Mouse (Mus musculus): ENCODE data around the gene Dbnl. TPM values are rescaled to one million over a fixed set of nuclear protein-coding genes. Genes with fewer than 3 reads are reported as not detected.

Dbnl gene
- total and polyA plus RNA-seq, 2 experiments from 2014 or later = 77.8 to 130 TPM

GRCm38 (mm10) chr11:5795706-5796105 lies 7.4 kb downstream of the Dbnl start:
- peak; percentile 61 for DNase-seq
- no peak for TF ChIP-seq CTCF (IDR thresholded peaks at IDR 0.05; ENCODE audit: low read depth)
- H3K9me3 ChIP-seq (ENCODE audit: low read length) = no peaks in the 10 kb centered on the region
- H3K36me3 ChIP-seq (ENCODE audit: insufficient read depth) = peaks cover 80% of the 10 kb centered on the region
- ATAC-seq = peak; percentile 75
- no peak overlapping the region for H3K9ac ChIP-seq
- WGBS = 68% methylated on average over 7 of the region's 7 CpGs
- H3K4me3 ChIP-seq (ENCODE audit: low read depth, low read length) = no peak overlapping the region
- peak overlapping the region; percentile 45; the same call in 1 of the 2 replicates for H3K27ac ChIP-seq (ENCODE audit: low read depth, low read length)
- no peaks in the 10 kb centered on the region for H3K27me3 ChIP-seq (ENCODE audit: insufficient read depth, low read length)
- no peak overlapping the region for H3K4me2 ChIP-seq (ENCODE audit: low read depth)
- H3K4me1 ChIP-seq (ENCODE audit: insufficient read depth) = no peaks in the 10 kb centered on the region

- no peak for ATAC-seq
- Histone ChIP-seq H3K27me3 (ENCODE audit: insufficient read depth, low read length) (no peaks in the 10 kb centered on the region), H3K27ac (ENCODE audit: low read depth, low read length) (no peak overlapping the region), H3K9ac (no peak overlapping the region), H3K9me3 (ENCODE audit: low read length) (no peaks in the 10 kb centered on the region), H3K4me3 (ENCODE audit: low read depth, low read length) (no peak overlapping the region), H3K4me1 (ENCODE audit: insufficient read depth) (no peaks in the 10 kb centered on the region), H3K4me2 (ENCODE audit: low read depth) (no peak overlapping the region), H3K36me3 (ENCODE audit: insufficient read depth) (peaks cover 84% of the 10 kb centered on the region)
- 88% methylated on average over 15 of the region's 15 CpGs for WGBS
- no peak for TF ChIP-seq CTCF (IDR thresholded peaks at IDR 0.05; ENCODE audit: low read depth)
- DNase-seq = no peak
Observed at GRCm38 (mm10) chr11:5796939-5797338, 8.7 kb downstream of the Dbnl start.

GRCm38 (mm10) chr11:5797371-5797770 lies 9.1 kb downstream of the Dbnl start:
- no peak overlapping the region for H3K4me2 ChIP-seq (ENCODE audit: low read depth)
- H3K9me3 ChIP-seq (ENCODE audit: low read length) = no peaks in the 10 kb centered on the region
- ATAC-seq = no peak
- H3K4me1 ChIP-seq (ENCODE audit: insufficient read depth) = no peaks in the 10 kb centered on the region
- H3K9ac ChIP-seq = no peak overlapping the region
- H3K36me3 ChIP-seq (ENCODE audit: insufficient read depth) = peaks cover 80% of the 10 kb centered on the region
- no peaks in the 10 kb centered on the region for H3K27me3 ChIP-seq (ENCODE audit: insufficient read depth, low read length)
- no peak overlapping the region for H3K4me3 ChIP-seq (ENCODE audit: low read depth, low read length)
- no peak overlapping the region for H3K27ac ChIP-seq (ENCODE audit: low read depth, low read length)
- 74% methylated on average over 11 of the region's 11 CpGs for WGBS
- DNase-seq = no peak
- TF ChIP-seq CTCF (IDR thresholded peaks at IDR 0.05; ENCODE audit: low read depth) = no peak

- Histone ChIP-seq H3K4me3 (ENCODE audit: low read depth, low read length) (no peak overlapping the region), H3K27ac (ENCODE audit: low read depth, low read length) (no peak overlapping the region), H3K4me1 (ENCODE audit: insufficient read depth) (no peaks in the 10 kb centered on the region), H3K36me3 (ENCODE audit: insufficient read depth) (peaks cover 74% of the 10 kb centered on the region), H3K9me3 (ENCODE audit: low read length) (no peaks in the 10 kb centered on the region), H3K4me2 (ENCODE audit: low read depth) (no peak overlapping the region), H3K27me3 (ENCODE audit: insufficient read depth, low read length) (no peaks in the 10 kb centered on the region), H3K9ac (no peak overlapping the region)
- 96% methylated on average over 5 of the region's 5 CpGs for WGBS
- no peak for TF ChIP-seq CTCF (IDR thresholded peaks at IDR 0.05; ENCODE audit: low read depth)
- no peak for DNase-seq
- ATAC-seq = no peak
Observed at GRCm38 (mm10) chr11:5797928-5798327, 9.6 kb downstream of the Dbnl start.

- WGBS = 78% methylated on average over 17 of the region's 17 CpGs
- Histone ChIP-seq H3K36me3 (ENCODE audit: insufficient read depth) (peaks cover 60% of the 10 kb centered on the region), H3K4me3 (ENCODE audit: low read depth, low read length) (no peak overlapping the region), H3K4me1 (ENCODE audit: insufficient read depth) (no peaks in the 10 kb centered on the region), H3K9me3 (ENCODE audit: low read length) (no peaks in the 10 kb centered on the region), H3K4me2 (ENCODE audit: low read depth) (no peak overlapping the region), H3K9ac (no peak overlapping the region), H3K27me3 (ENCODE audit: insufficient read depth, low read length) (no peaks in the 10 kb centered on the region), H3K27ac (ENCODE audit: low read depth, low read length) (no peak overlapping the region)
- TF ChIP-seq CTCF (IDR thresholded peaks at IDR 0.05; ENCODE audit: low read depth) = no peak
- no peak for DNase-seq
- no peak for ATAC-seq
Observed at GRCm38 (mm10) chr11:5799621-5800490, 11.6 kb downstream of the Dbnl start.

GRCm38 (mm10) chr11:5801511-5801910 lies 13.2 kb downstream of the Dbnl start:
- ATAC-seq = no peak
- Histone ChIP-seq H3K4me2 (ENCODE audit: low read depth) (no peak overlapping the region), H3K36me3 (ENCODE audit: insufficient read depth) (peaks cover 46% of the 10 kb centered on the region), H3K9me3 (ENCODE audit: low read length) (no peaks in the 10 kb centered on the region), H3K4me1 (ENCODE audit: insufficient read depth) (no peaks in the 10 kb centered on the region), H3K9ac (no peak overlapping the region), H3K27ac (ENCODE audit: low read depth, low read length) (no peak overlapping the region), H3K4me3 (ENCODE audit: low read depth, low read length) (no peak overlapping the region), H3K27me3 (ENCODE audit: insufficient read depth, low read length) (no peaks in the 10 kb centered on the region)
- no peak for DNase-seq
- 94% methylated on average over 16 of the region's 16 CpGs for WGBS
- TF ChIP-seq CTCF (IDR thresholded peaks at IDR 0.05; ENCODE audit: low read depth) = no peak

- Histone ChIP-seq H3K4me2 (ENCODE audit: low read depth) (no peak overlapping the region), H3K36me3 (ENCODE audit: insufficient read depth) (peaks cover 41% of the 10 kb centered on the region), H3K27ac (ENCODE audit: low read depth, low read length) (no peak overlapping the region), H3K9ac (no peak overlapping the region), H3K4me1 (ENCODE audit: insufficient read depth) (no peaks in the 10 kb centered on the region), H3K9me3 (ENCODE audit: low read length) (no peaks in the 10 kb centered on the region), H3K27me3 (ENCODE audit: insufficient read depth, low read length) (no peaks in the 10 kb centered on the region), H3K4me3 (ENCODE audit: low read depth, low read length) (no peak overlapping the region)
- ATAC-seq (no peak), DNase-seq (no peak)
- TF ChIP-seq CTCF (IDR thresholded peaks at IDR 0.05; ENCODE audit: low read depth) = no peak
- WGBS = 71% methylated on average over 12 of the region's 12 CpGs
Observed at GRCm38 (mm10) chr11:5802005-5802404, 13.7 kb downstream of the Dbnl start.

Measured in forebrain, postnatal 0 days (tissue).